Mouse (Mus musculus) lung, adult 10 weeks (tissue): ENCODE results near the gene Mob4. TPM values are rescaled to one million over a fixed set of nuclear protein-coding genes. Genes with fewer than 3 reads are reported as not detected.

Experiments
- polyA plus RNA-seq: library from polyadenylated mRNA; stranded (reverse); fragments of 350-450 nt; fragmentation: Illumina TruSeq; extraction: RNeasy Lipid Tissue Mini Kit (QIAGEN cat#74804); gene quantifications from one replicate; pipeline ENCODE4 v1.2.3, GENCODE M21; 2014; ENCODE audit warnings: low read depth, low replicate concordance; ENCODE audit not compliant: insufficient read depth

The Mob4 gene
- polyA plus RNA-seq = 40.1 TPM

GRCm38 (mm10) chr1:55130943-55131401 lies at the start of gene Mob4:
Gene Mob4, plus strand, starts transcription at chr1:55131231.

GRCm38 (mm10) chr1:55087932-55088610 lies 43.0 kb upstream of the Mob4 start, which contains the start of the genes Hspe1 and Hspd1:
Gene Hspe1, plus strand, starts transcription at chr1:55088132.
Gene Hspd1, minus strand, starts transcription at chr1:55088243.

Other genes starting within 250 kb of the Mob4 start
- 31.1 TPM for gene Ankrd44, start 204.8 kb upstream of the Mob4 start, polyA plus RNA-seq
- 55.3 TPM for gene Sf3b1, start 103.8 kb upstream of the Mob4 start, polyA plus RNA-seq
- gene Coq10b, start 78.5 kb upstream of the Mob4 start, polyA plus RNA-seq = 37.8 TPM
- gene Hspe1, start 43.1 kb upstream of the Mob4 start, polyA plus RNA-seq = 181 TPM
- 88.3 TPM for gene Hspd1, start 43.0 kb upstream of the Mob4 start, polyA plus RNA-seq
- 13.3 TPM for gene Rftn2, start 95.6 kb downstream of the Mob4 start, polyA plus RNA-seq
- 0.95 TPM for gene Mars2, start 105.9 kb downstream of the Mob4 start, polyA plus RNA-seq
- not detected for gene Boll, start 232.2 kb downstream of the Mob4 start, polyA plus RNA-seq